In genomic region chr12:84161616-84162433, GRCm38 (mm10) we compare ENCODE assay signal across 9 mouse cellular contexts. TPM values are rescaled to one million over a fixed set of nuclear protein-coding genes. Genes with fewer than 3 reads are reported as not detected.
A peak's percentile ranks its signal among the peaks of the same experiment; 100 is the strongest.
DNase-seq lines count a peak whose midpoint lies in the region; ATAC-seq and TF ChIP-seq lines count a peak whose summit lies in the region.
"Had no signal": no experiment of that assay in that cellular context is flagged by ENCODE, and none has a peak within 500 bp of the region (broad histone marks: within the 10 kb centered on the region; RNA-seq: fewer than 3 reads in every experiment).

No protein-coding gene starts in this region.

- H3K9me3 ChIP-seq in heart, embryonic 11.5 days (replicated peaks; ENCODE audit: control insufficient read depth, low read length): no peaks in the 10 kb centered on the region
- no peaks in the 10 kb centered on the region for H3K9me3 ChIP-seq in liver, embryonic 14.5 days (ENCODE audit: control insufficient read depth, low read length)
- H3K9me3 ChIP-seq: limb, embryonic 15.5 days had no signal

- H3K4me2 ChIP-seq in heart, embryonic 11.5 days: no peak overlapping the region; the same call in 1 of the 2 replicates
- peak overlapping the region; percentile 43 for H3K4me2 ChIP-seq in liver, embryonic 14.5 days (ENCODE audit: low read depth)
- H3K4me2 ChIP-seq: limb, embryonic 15.5 days had no signal

- 82% methylated on average over 14 of the region's 14 CpGs for WGBS in heart, embryonic 11.5 days (ENCODE audit: insufficient replicate concordance)
- WGBS in liver, embryonic 14.5 days (ENCODE audit: insufficient replicate concordance): 70% methylated on average over 14 of the region's 14 CpGs

- peaks cover 17% of the 10 kb centered on the region for H3K4me1 ChIP-seq in heart, embryonic 11.5 days (ENCODE audit: control insufficient read depth, insufficient read depth, low read length)
- peaks cover 13 to 15% of the 10 kb centered on the region in 2 experiments for H3K4me1 ChIP-seq in liver, embryonic 14.5 days (replicated peaks; ENCODE audit: control insufficient read depth in 2 of 2, insufficient read depth in 2 of 2, low read length in 1 of 2)

- H3K36me3 ChIP-seq in heart, embryonic 11.5 days (ENCODE audit: control insufficient read depth, insufficient read depth, low read length): peaks cover 28% of the 10 kb centered on the region
- H3K36me3 ChIP-seq in liver, embryonic 14.5 days (replicated peaks; ENCODE audit: control insufficient read depth, insufficient read depth, low read depth): peaks cover 59% of the 10 kb centered on the region

- no peak overlapping the region for H3K9ac ChIP-seq in heart, embryonic 11.5 days (ENCODE audit: low read depth, low read length)
- no peak overlapping the region for H3K9ac ChIP-seq in liver, embryonic 14.5 days (replicated peaks)
- H3K9ac ChIP-seq: limb, embryonic 15.5 days had no signal

- no peak for ATAC-seq in heart, embryonic 11.5 days (replicated peaks; ENCODE audit: insufficient number of reproducible peaks, low FRiP score, low TSS enrichment)
- ATAC-seq in liver, embryonic 14.5 days (ENCODE audit: insufficient read depth): peak; percentile 71

- H3K27me3 ChIP-seq in heart, embryonic 11.5 days (ENCODE audit: control insufficient read depth, insufficient read depth, low read length): no peaks in the 10 kb centered on the region
- H3K27me3 ChIP-seq in liver, embryonic 14.5 days (ENCODE audit: control insufficient read depth, insufficient read depth, low read length): no peaks in the 10 kb centered on the region
- H3K27me3 ChIP-seq: limb, embryonic 15.5 days had no signal

- DNase-seq in heart, adult 11 months: peak; percentile 90
- peak; percentile 55 for DNase-seq in CD4-positive helper T cell, adult 2 months (ENCODE audit: low read depth, low spot score)
- DNase-seq in embryo, embryonic 10.5 days (ENCODE audit: low spot score): peak; percentile 53
- peak in 2 of 3 experiments; percentile 55 to 70 for DNase-seq in liver, embryonic 14.5 days (ENCODE audit: low read depth in 3 of 3, low spot score in 3 of 3)
- peak; percentile 62 for DNase-seq in thymus, postnatal 25 days
- no peak for DNase-seq in gastrocnemius, postnatal 4 days (ENCODE audit: low spot score in 2 of 2)
- DNase-seq in cerebellum, adult 8-10 months: no peak

- peak; percentile 91 for TF ChIP-seq CTCF in liver, embryonic 14.5 days (IDR thresholded peaks at IDR 0.05; ENCODE audit: low read depth)

- TF ChIP-seq EP300 in liver, embryonic 14.5 days (IDR thresholded peaks at IDR 0.05; ENCODE audit: low read depth): no peak

- H3K27ac ChIP-seq in heart, embryonic 11.5 days (ENCODE audit: low read depth, low read length): no peak overlapping the region
- peak overlapping the region; percentile 73 for H3K27ac ChIP-seq in liver, embryonic 14.5 days
- H3K27ac ChIP-seq: limb, embryonic 15.5 days had no signal

- no peak overlapping the region for H3K4me3 ChIP-seq in heart, embryonic 11.5 days (ENCODE audit: low read depth, low read length)
- no peak overlapping the region for H3K4me3 ChIP-seq in liver, embryonic 14.5 days (ENCODE audit: insufficient read depth in 1 of 2, low read depth in 2 of 2, low read length in 2 of 2)
- H3K4me3 ChIP-seq: limb, embryonic 15.5 days had no signal

RNA-seq across cellular contexts. Expression of gene Pnma1, which starts 13.5 kb away (rescaled TPM):
- polyA plus RNA-seq in heart, embryonic 11.5 days (2014; fragmentation: Nextera tagmentation; extraction: Ambion mirVana): 0.50 and 0.62 TPM in 2 replicates
- 0.09 and 0.10 TPM in 2 replicates for polyA plus RNA-seq in liver, embryonic 14.5 days (2012; rRNA removed)
- polyA plus RNA-seq in liver, embryonic 14.5 days (2014; fragmentation: Nextera tagmentation; extraction: Ambion mirVana): 0.05 and 0.11 TPM in 2 replicates
- total RNA-seq in gastrocnemius, postnatal 4 days (2021): under 1 TPM; 0.54 to 0.81 TPM

RNA-seq across cellular contexts. Expression of gene Dnal1, which starts 47.7 kb away (rescaled TPM):
- 2.9 and 3.1 TPM in 2 replicates for polyA plus RNA-seq in heart, embryonic 11.5 days (2014; fragmentation: Nextera tagmentation; extraction: Ambion mirVana)
- polyA plus RNA-seq in liver, embryonic 14.5 days (2012; rRNA removed): 0.39 and 0.44 TPM in 2 replicates
- polyA plus RNA-seq in liver, embryonic 14.5 days (2014; fragmentation: Nextera tagmentation; extraction: Ambion mirVana): 0.04 and 0.15 TPM in 2 replicates
- 10 to 100 TPM; 10.2 to 14.8 TPM for total RNA-seq in gastrocnemius, postnatal 4 days (2021)

RNA-seq across cellular contexts. Expression of gene Elmsan1, which starts 56.9 kb away (rescaled TPM):
- 5.9 and 7.1 TPM in 2 replicates for polyA plus RNA-seq in heart, embryonic 11.5 days (2014; fragmentation: Nextera tagmentation; extraction: Ambion mirVana)
- 3.9 and 4.3 TPM in 2 replicates for polyA plus RNA-seq in liver, embryonic 14.5 days (2012; rRNA removed)
- 4.5 and 5.1 TPM in 2 replicates for polyA plus RNA-seq in liver, embryonic 14.5 days (2014; fragmentation: Nextera tagmentation; extraction: Ambion mirVana)
- 10 to 100 TPM; 22.0 to 23.3 TPM for total RNA-seq in gastrocnemius, postnatal 4 days (2021)

Comparison
In these comparisons a context has a peak if more than half of its experiments do, and no peak if none do; other contexts are left out.
1. DNase-seq: peak in heart, adult 11 months (single experiment), CD4-positive helper T cell, adult 2 months (single experiment), embryo, embryonic 10.5 days (single experiment), liver, embryonic 14.5 days (2 of 3) and thymus, postnatal 25 days (single experiment); none in gastrocnemius, postnatal 4 days (0 of 2) and cerebellum, adult 8-10 months (single experiment).